Mouse (Mus musculus): Measurements from ENCODE around the gene Reck.

Reck gene

DNA sequence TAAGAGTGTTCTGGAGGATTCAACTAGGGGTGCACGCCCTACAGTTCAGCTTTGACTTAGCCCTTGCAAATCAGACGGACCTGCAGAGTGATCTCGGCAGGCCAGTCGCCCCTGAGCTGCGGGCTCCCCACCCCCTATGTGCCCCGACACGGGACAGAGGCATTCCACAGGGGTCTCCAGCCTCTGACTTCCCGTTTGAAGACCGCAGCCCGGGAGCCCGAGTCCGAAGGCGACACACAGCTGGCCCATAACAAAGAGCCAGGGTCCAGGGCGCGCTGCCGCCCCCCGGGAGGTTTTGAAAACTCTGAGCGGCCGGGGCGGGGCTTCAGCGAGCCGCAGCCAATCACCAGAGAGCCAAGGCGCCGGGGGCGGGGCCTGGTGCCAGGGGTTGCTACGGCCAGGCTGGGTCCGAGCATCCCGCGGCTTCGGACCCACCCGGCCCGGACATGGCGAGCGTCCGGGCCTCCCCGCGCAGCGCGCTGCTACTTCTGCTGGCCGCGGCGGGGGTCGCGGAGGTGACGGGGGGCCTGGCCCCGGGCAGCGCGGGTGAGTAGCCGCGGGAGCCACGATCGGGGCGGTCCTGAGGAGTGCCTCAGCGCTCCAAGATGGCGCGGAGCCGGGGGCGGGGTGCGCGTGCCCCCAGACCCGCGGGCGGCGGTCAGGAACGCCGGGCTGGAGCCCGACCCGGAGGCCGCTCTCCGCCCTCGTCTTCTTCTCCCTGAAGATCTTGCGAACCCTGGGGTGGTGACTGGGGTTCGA, at the start of gene Reck:
Reck (plus strand) TSS at position 371 of the 759 bp plus-strand sequence.
- CTCF ChIA-PET: interaction anchor here (0.6 to 3.1 kb wide), 8 partner anchors 14 to 168 kb away, joined by 3 to 12 read pairs (median 4); no protein-coding TSS in a partner anchor
- POLR2A ChIA-PET: interaction anchor here in 3 of 4 experiments (0.5 to 1.5 kb wide), 7 partner anchors 14 to 859 kb away, joined by 3 to 8 read pairs (median 4); no protein-coding TSS in a partner anchor

- POLR2A ChIA-PET: interaction anchor here in 2 of 4 experiments (1.1 to 1.3 kb wide), 2 partner anchors 8 to 36 kb away, joined by 4 read pairs; no protein-coding TSS in a partner anchor
- CTCF ChIA-PET: interaction anchor here in 2 of 4 experiments (0.6 to 1.9 kb wide), 4 partner anchors 42 to 72 kb away, joined by 3 to 10 read pairs (median 4); no protein-coding TSS in a partner anchor
Observed at GRCm38 (mm10) chr4:43828806-43829205, 46.5 kb upstream of the Reck start.

- CTCF ChIA-PET: interaction anchor here in 3 of 4 experiments (0.6 to 3.3 kb wide), 9 partner anchors 9 to 87 kb away, joined by 3 to 57 read pairs (median 4); partner anchors contain the start of gene Olfr156 (in 1 of the 3)
- POLR2A ChIA-PET: interaction anchor here in 1 of 4 experiments (0.5 kb wide), 1 partner anchor 97 kb away, joined by 3 read pairs; no protein-coding TSS in a partner anchor
Observed at GRCm38 (mm10) chr4:43832031-43832430, 43.3 kb upstream of the Reck start.

- CTCF ChIA-PET: interaction anchor here in 3 of 4 experiments (0.6 to 3.3 kb wide), 6 partner anchors 11 to 74 kb away, joined by 3 to 57 read pairs (median 5); partner anchors contain the start of gene Olfr155 (in 1 of the 3)
- POLR2A ChIA-PET: interaction anchor here in 2 of 4 experiments (0.6 to 1.7 kb wide), 5 partner anchors 9 to 239 kb away, joined by 3 to 5 read pairs (median 3); no protein-coding TSS in a partner anchor
Observed at GRCm38 (mm10) chr4:43833752-43834151, 41.6 kb upstream of the Reck start.

GRCm38 (mm10) chr4:43834749-43835148, 40.6 kb upstream of the Reck start:
- POLR2A ChIA-PET: interaction anchor here in 1 of 4 experiments (1.7 kb wide), 1 partner anchor 42 kb away, joined by 5 read pairs; no protein-coding TSS in a partner anchor
- CTCF ChIA-PET: interaction anchor here in 1 of 4 experiments (3.3 kb wide), 1 partner anchor 73 kb away, joined by 57 read pairs; no protein-coding TSS in a partner anchor

DNA sequence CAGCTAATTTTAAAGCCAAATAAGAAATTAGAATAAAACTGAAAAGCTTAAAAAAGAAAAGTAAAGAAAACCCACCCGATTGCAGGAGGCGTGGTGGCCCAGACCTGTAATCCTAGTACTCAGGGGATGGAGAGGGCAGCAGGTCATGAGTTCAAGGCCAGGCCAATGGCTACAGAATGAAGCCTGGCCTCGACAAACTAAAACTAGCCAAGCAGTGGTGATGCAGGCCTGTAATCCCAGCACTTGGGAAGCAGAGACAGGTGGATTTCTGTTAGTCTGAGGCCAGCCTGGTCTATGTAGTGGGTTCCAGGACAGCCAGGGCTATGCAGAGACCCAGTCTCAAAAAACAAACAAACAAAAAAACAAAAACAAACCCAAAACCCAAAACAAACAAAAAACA, 37.0 kb upstream of the Reck start:
- CTCF ChIA-PET: interaction anchor here in 2 of 4 experiments (0.9 to 1.5 kb wide), 2 partner anchors 75 kb away, joined by 3 read pairs; no protein-coding TSS in a partner anchor
- POLR2A ChIA-PET: interaction anchor here in 2 of 4 experiments (0.6 to 2.1 kb wide), 3 partner anchors 14 to 244 kb away, joined by 3 to 6 read pairs (median 5); partner anchors contain the start of gene Olfr156 (in 1 of the 2)

DNA sequence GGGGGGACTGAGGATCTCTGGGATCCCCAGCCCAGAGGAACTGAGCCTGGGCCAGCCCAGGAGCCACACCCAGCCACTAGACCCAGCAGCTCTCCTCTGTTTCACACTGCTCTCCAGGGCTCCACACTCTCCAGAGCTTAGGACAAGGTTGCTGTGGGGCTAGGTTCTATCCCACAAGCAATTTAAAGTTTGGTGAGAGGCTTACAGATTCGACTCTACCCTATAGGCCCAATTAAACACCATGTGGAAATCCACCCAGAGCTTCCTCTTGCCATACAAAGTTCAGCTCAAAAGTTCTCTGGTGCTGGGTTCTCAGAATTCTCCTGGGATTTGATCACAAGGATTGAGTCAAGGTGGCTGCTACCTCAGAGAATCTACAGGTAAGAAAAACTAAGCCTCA, 35.2 kb upstream of the Reck start, which contains the start of gene Olfr157:
Olfr157 (minus strand) TSS at position 101 of the 400 bp plus-strand sequence.
- ChIA-PET CTCF (interaction anchor here in 3 of 4 experiments (0.7 to 1.1 kb wide), 3 partner anchors 67 to 210 kb away, joined by 3 to 9 read pairs (median 3); no protein-coding TSS in a partner anchor), POLR2A (no interaction called here)

- POLR2A ChIA-PET: interaction anchor here in 2 of 4 experiments (1.0 to 1.3 kb wide), 2 partner anchors 55 to 105 kb away, joined by 3 read pairs; no protein-coding TSS in a partner anchor
- CTCF ChIA-PET: interaction anchor here in 2 of 4 experiments (0.7 to 1.0 kb wide), 2 partner anchors 18 to 165 kb away, joined by 4 to 6 read pairs; no protein-coding TSS in a partner anchor
Observed at GRCm38 (mm10) chr4:43851265-43851664, 24.1 kb upstream of the Reck start, which contains the start of gene Olfr155. Olfr155 (plus strand) TSS chr4:43851565.

- ChIA-PET CTCF (interaction anchor here in 1 of 4 experiments (1.1 kb wide), 1 partner anchor 109 kb away, joined by 6 read pairs; no protein-coding TSS in a partner anchor), POLR2A (interaction anchor here in 1 of 4 experiments (0.7 kb wide), 1 partner anchor 108 kb away, joined by 3 read pairs; no protein-coding TSS in a partner anchor)
Observed at GRCm38 (mm10) chr4:43854101-43854500, 21.2 kb upstream of the Reck start.

DNA sequence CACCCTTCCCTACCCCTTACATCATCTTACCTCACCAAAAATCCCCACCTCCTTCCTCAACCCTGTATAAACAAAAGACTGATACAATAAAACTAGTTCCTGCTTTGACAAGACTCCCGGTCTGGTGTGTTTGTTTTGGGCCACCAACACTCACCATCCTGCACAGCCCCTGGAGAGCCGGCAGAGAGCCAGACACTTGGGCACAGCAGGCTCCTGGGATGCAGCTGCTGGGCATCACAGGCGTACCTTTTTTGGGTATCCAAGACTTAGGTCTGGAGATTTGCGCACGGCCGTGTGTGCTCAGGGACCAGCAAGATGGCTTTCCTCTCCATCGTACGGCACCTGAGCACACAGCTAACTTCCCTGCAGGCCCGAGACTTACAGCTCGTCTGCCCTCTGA, 15.4 kb upstream of the Reck start:
- POLR2A ChIA-PET: interaction anchor here in 2 of 4 experiments (0.9 to 2.0 kb wide), 9 partner anchors 11 to 152 kb away, joined by 3 to 7 read pairs (median 4); partner anchors contain the start of gene Olfr156 (in 1 of the 2)

DNA sequence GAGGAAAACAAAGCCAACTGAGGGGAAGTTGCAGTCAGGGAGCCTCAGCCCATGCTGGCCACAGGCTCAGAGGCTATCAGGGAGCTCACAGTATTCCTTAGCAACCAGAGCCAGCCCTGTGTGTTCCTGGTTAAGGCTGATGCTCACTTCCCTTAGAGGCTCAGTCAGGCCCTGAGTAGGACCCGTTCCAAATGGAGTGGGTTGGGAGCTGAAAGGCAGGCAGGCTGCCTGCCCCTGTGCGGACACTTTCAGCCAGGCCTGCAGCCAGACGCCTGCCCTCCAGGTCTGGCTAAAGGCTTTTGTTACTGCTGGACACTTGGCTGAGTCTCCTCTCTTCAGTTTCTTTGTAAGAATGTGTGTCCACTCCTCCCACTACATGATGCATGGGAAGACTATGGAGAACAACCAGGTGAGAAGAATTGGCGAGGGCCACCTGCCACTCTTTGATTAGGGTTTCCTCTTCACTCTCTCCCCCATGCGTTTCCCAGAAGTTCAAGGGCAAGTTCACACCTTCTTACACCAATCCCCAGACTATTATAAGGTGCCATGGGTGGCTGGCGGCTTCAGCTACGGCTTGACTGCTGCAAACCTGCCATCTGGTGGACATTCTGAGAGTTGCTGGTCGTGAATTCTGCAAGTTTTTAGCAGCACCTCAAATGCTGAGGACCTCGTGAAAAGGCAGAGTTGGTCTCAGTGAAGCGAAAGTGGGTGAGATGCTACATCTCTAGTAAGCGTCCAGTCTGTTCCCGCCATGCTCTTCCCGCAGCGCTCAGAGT, 14.4 kb upstream of the Reck start:
- ChIA-PET POLR2A (interaction anchor here in 3 of 4 experiments (0.6 to 2.0 kb wide), 15 partner anchors 9 to 167 kb away, joined by 3 to 7 read pairs (median 3); partner anchors contain the start of genes Reck (in 2 of the 3) and Olfr156 (in 1 of the 3)), CTCF (interaction anchor here (0.6 to 3.5 kb wide), 34 partner anchors 9 to 282 kb away, joined by 3 to 50 read pairs (median 5); partner anchors contain the start of genes Hrct1 (in 2 of the 4) and Olfr156 (in 1 of the 4))

More for the DNA sequence above, 15.4 kb upstream of the Reck start:
- CTCF ChIA-PET: interaction anchor here in 3 of 4 experiments (0.6 to 3.5 kb wide), 15 partner anchors 26 to 190 kb away, joined by 3 to 50 read pairs (median 7); partner anchors contain the start of genes Hrct1 (in 1 of the 3) and Olfr156 (in 1 of the 3)

DNA sequence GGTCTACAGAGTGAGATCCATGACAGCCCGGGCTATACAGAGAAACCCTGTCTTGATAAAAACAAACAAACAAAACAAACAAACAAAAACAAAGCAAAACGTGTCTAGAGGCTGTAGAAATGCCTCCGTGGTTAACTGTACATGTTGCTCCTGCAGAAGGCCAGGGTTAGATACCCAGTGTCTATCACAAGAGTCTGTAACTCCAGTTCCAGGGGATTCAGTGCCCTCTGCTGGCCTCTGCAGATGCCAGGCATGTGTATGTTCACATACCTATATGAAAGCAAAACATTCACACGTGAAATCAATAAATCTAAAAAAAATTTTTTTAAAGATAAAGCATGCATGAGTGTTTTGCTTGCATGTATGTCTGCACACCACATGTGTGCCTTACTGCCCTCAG, 12.0 kb upstream of the Reck start:
- POLR2A ChIA-PET: no interaction called here
- CTCF ChIA-PET: interaction anchor here in 1 of 4 experiments (1.4 kb wide), 1 partner anchor 103 kb away, joined by 4 read pairs; no protein-coding TSS in a partner anchor

GRCm38 (mm10) chr4:43869821-43870220, 5.5 kb upstream of the Reck start:
- ChIA-PET CTCF (interaction anchor here in 1 of 4 experiments (1.8 kb wide), 1 partner anchor 9 kb away, joined by 3 read pairs; no protein-coding TSS in a partner anchor), POLR2A (interaction anchor here in 1 of 4 experiments (1.0 kb wide), 1 partner anchor 9 kb away, joined by 3 read pairs; no protein-coding TSS in a partner anchor)

DNA sequence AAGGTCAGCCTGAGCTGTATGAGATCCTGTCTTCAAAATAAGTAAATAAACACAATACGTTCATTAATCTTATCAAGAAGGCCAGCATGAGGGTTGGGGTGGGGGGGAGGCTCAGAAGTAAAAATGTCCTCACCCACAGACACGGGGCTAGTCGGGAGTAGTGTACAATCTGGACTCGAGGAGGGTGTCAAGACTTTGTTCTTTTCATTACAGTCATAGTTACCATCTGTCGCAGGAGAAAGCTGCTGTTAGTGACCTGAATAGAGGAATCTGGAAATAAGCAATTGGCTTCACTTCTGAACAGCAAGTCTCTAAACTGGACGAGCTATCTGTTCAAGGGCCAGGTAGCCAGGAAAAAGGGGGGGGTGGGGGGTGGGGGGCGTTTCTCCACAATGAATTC, 829 bp upstream of the Reck start:
- ChIA-PET POLR2A (interaction anchor here in 2 of 4 experiments (0.5 to 1.5 kb wide), 6 partner anchors 14 to 860 kb away, joined by 3 to 8 read pairs (median 4); no protein-coding TSS in a partner anchor), CTCF (interaction anchor here (0.6 to 3.1 kb wide), 9 partner anchors 14 to 167 kb away, joined by 3 to 12 read pairs (median 3); no protein-coding TSS in a partner anchor)

- ChIA-PET CTCF (no interaction called here), POLR2A (interaction anchor here in 3 of 4 experiments (0.7 to 1.5 kb wide), 5 partner anchors 50 to 246 kb away, joined by 3 to 8 read pairs (median 4); no protein-coding TSS in a partner anchor)
Observed at GRCm38 (mm10) chr4:43875919-43876411, 635 bp downstream of the Reck start.

GRCm38 (mm10) chr4:43877230-43877629, 1.9 kb downstream of the Reck start:
- CTCF ChIA-PET: interaction anchor here in 1 of 4 experiments (0.6 kb wide), 1 partner anchor 248 kb away, joined by 10 read pairs; no protein-coding TSS in a partner anchor
- POLR2A ChIA-PET: no interaction called here

Measured in embryonic stem cell, embryonic (primary cell).